Mouse (Mus musculus): ENCODE results near the gene Atp2b1.

The Atp2b1 gene

DNA sequence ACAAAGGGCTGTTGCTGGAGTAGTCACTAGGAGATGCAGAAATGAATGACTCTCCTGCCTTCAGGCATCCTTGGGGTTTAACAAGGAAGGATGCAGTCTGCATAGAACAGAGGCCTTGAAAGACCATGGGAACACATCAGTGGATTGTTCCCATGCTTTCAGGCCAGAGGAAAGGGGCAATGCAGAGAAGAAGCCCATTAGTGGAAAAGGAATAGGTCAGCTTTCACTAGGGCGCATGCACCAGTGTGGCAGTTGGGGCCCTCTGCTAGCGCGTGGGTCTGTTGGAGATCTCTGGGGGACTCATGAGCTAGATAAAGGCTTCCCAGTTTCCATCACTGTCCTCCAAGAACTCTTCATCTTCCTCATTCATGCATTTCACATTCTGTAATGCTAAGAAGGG is 41.9 kb downstream of the Atp2b1 start:
- in situ Hi-C loops (cut with MboI; ENCODE audit: unreplicated experiment in 2 of 2), result no loop called here

DNA sequence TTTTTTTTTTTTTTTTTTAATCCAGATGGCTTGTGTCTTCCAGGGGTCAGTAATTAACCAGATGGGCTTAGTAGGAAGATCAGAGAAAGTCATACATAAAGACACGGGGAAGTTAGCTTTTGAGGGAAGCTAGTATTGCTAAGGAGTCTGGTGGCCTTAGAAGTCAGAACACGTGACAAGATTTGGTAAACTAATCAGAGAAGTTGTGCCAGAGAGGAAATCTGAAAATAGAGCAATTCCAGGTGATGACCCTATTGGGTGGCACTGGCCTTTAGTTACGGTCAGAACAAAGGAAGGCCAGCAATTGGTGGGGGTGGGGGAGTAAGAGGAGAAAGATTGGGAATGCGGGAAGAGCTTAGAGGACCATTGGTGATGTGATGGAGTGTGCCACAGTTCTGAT is 44.5 kb downstream of the Atp2b1 start:
- in situ Hi-C loops (cut with MboI; ENCODE audit: unreplicated experiment in 2 of 2), result no loop called here

DNA sequence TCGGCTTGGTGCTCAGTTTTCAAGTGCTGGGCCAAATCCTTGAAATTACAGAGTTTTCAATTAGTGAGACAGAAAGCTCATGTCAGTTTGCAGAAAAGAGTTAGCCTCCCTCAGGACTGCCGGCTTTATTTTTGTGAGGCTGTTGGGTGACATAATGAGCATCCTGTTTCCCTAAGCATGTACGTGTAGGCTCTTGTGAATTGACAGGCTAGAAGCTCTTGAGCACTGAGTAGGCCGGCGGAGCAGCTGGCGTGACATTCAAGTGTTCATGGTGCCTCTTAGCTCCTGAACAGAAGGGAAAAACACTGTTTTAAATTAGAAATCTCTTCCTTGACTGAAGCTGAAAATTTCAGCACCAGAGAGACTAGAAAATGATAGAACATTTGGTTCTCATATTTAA is 45.2 kb downstream of the Atp2b1 start:
- in situ Hi-C loops (cut with MboI; ENCODE audit: unreplicated experiment in 2 of 2), result no loop called here

DNA sequence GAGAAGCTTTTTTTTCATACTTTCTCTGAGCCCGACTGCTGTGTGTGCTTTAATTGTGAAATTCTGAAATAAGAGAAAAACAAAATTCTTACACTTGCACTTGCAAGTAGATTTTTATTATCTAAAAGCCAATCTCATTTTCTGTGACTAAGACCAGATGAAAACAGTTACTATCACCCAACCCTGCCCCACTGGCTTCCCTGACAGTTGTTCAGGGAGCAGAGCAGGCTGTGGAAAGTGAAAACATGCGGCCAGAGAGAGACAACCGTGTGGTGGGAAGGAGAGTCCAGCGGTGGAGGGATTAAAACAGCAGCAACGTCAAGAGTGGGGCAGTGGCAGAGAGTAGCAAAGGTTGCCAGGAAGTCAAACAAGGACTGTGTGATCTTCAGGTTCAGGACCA is 46.7 kb downstream of the Atp2b1 start:
- in situ Hi-C loops (cut with MboI; ENCODE audit: unreplicated experiment in 2 of 2), result no loop called here

DNA sequence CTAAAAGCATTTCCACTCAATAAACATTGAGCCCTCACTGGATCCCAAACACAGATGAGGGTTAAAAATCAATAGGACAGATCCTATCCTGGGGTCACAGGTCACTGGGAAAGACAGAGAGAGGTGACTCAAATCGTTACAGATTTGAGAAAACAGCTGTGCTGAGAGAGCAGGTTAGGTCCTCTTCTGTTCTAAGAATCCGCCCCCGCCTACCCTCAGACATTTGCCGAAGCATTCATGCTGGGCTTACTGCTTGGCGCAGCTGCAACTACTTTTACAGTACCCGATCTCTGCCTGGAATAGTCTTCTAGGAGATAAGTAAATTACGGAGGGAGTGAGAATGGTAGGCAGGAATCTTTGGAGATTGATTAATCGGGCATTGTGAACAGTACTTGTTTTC is 47.9 kb downstream of the Atp2b1 start:
- in situ Hi-C loops (cut with MboI; ENCODE audit: unreplicated experiment in 2 of 2), result no loop called here

DNA sequence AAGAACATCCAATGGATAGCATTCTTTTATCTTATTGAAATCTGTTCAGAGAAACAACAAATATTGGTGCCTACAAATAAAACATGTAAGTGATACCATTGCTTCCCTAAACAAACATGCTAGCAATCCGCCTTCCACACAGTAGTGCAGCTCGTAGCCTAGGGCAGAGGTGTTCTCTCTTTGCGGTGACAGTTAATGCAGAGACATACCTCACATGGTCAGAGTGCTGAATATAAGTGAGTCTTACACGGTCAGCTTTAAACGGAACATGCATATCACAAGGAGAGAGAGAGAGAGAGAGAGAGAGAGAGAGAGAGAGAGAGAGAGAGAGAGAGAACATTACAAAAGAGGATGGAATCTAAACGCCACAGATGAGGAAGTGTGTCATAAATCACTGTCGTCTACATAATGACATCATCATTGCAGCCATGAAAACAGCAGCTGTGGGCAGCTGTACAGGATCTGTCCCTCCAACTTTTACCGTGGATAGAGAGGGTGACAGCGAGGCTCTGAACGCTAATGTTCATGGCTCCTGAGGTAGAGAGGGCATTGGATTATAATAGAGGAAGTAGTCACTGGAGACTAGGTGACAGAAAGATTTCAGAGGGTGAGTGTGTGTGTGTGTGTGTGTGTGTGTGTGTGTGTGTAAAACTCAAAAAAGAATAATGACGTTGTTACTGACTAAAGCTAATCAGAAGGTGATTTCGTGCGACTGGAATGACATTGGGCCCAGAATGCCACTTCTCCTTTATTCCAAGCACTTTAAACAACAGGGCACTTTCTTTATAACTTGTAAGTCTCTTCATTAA is 52.4 kb downstream of the Atp2b1 start:
- in situ Hi-C loops (cut with MboI; ENCODE audit: unreplicated experiment in 2 of 2), result loop anchor here in 1 of 2 experiments (5.0 kb wide), 1 partner anchor 44 kb away; no protein-coding TSS in a partner anchor

DNA sequence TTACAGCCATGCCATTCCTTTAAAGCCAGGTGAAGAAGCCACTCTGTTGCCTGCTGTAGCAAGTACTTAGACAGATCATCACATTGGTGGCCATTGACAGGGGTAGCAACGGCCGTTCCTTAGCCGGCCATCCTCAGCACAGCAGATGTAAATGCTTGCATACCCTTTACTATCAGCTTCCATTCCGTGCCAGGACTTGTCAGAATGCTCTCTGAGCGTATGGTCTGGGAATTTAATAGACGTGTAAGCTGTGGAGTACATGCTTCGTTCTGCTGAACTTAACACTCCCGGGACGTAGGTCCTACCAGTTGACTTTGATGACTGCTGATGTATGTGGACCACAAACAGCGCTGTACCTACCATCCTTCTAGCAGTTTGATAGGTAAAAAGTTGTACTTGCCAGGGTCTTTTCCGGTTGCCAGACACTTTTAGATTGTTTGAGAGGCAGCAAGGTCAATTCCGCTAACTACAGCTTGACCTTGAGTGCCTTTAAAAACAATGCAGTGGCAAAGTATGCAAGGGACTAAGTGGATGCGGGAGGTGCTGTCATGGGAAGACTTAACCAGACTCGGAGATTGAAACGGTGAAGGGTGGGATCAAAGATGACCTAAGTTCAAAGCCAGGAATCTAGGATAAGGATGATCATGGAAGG is 53.2 kb downstream of the Atp2b1 start:
- in situ Hi-C loops (cut with MboI; ENCODE audit: unreplicated experiment in 2 of 2), result loop anchor here in 1 of 2 experiments (5.0 kb wide), 1 partner anchor 45 kb away; no protein-coding TSS in a partner anchor

DNA sequence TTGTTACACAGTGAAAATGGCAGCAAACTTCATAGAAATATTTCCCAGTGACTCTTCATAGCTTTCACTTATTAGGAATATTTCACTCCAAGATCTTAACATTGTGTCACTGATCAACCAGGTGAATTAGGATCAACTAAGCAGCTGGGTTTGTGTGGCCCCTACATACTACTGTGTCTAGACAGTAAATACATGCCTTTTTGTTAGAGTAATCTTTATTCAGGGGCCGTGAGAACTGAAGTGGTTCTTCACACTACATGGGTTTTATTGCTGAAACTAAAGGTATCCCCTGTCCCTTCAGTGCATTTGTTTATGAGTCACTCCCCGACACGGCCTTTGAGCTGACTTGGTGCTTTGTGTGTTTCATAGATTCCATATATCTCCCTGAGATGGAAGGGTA is 56.7 kb downstream of the Atp2b1 start:
- in situ Hi-C loops (cut with MboI; ENCODE audit: unreplicated experiment in 2 of 2), result no loop called here

DNA sequence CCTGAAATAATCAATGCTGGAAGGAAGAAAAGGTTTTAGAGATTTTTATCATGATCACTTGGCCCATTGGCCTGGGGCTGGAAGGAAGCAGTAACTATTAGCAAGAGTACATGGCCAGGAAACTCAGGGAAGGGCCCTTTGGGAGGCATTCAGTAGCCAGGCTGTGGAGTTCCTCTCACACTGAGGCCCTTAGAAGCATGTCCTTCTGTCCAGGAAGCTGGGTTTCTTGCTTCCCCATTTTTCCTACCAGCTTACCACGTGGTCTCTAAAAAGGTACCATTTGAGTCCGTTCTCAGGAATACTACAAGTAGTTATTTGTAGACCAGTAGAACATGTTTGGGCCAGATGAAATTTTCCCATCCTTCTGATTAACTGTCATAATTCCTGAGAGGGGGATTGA is 58.2 kb downstream of the Atp2b1 start:
- in situ Hi-C loops (cut with MboI; ENCODE audit: unreplicated experiment in 2 of 2), result no loop called here

DNA sequence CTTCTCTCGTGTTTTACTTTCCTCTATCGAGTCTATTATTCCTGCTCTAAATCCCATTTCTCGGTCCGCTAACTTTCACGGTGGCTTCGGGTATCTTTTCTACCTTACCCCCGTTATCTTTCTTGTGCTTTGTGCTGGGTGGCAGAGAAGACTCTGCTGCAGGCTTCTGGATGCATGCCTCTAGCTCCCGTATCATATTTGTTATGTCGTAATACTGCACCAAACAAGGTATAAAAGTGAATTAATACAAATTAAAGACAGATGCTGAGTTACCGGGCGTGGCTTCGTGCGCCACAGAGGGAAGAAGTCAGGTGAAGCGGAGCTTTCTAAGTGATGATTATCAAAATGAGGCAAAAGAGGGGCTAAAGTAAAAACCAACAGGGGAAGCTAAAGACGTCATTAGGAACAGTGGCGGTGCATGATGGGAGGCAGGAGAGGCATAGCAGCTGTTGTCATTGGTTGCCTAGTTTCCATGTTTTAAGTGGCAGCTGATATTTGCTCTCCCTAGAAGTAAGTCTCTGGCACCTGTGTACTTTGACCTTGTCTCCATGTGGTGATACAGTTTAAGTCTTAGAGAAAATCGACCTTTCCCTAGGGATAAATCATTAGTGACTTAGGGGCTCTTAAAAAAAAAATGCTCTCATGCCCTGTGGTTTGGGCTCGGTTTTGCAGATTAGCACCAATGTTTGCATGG is 58.9 kb downstream of the Atp2b1 start:
- in situ Hi-C loops (cut with MboI; ENCODE audit: unreplicated experiment in 2 of 2), result no loop called here

DNA sequence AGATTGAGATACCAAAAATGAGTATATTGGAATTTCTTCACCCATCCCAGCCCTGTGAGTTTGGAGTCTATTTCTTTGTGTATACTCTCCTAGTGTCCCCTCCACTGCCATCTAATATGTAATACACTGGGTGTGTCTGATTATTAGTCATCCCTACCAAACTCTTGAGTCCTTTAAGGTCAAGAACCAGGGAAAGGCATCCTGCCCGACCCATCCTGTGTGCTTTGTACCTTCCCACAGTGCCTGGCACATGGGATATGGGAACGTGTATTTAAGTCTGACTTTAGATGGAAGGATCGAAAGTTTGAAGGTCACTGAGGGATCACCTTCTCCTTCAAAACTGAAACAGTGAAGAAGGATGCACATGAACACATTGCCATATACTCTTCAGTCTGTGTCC is 60.4 kb downstream of the Atp2b1 start:
- in situ Hi-C loops (cut with MboI; ENCODE audit: unreplicated experiment in 2 of 2), result no loop called here

DNA sequence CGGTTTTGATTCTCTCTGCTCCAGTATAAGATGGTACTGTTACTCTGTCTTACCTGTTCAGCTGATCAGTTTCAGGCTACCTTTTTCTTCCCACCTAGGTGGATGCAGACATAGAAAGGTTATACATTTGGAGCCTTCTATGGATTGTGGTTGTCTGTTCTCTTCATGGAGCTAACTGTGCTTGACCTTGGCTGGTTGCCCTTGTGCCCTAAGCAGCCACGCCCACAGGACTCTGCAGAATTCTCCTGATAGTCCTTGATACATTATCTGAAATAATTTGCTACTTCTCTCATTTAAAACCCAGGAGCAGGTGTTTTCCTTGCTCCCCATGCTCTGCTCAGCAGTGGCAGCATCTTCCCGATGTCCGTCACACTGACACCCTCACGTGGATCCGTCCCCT is 61.4 kb downstream of the Atp2b1 start:
- in situ Hi-C loops (cut with MboI; ENCODE audit: unreplicated experiment in 2 of 2), result no loop called here

DNA sequence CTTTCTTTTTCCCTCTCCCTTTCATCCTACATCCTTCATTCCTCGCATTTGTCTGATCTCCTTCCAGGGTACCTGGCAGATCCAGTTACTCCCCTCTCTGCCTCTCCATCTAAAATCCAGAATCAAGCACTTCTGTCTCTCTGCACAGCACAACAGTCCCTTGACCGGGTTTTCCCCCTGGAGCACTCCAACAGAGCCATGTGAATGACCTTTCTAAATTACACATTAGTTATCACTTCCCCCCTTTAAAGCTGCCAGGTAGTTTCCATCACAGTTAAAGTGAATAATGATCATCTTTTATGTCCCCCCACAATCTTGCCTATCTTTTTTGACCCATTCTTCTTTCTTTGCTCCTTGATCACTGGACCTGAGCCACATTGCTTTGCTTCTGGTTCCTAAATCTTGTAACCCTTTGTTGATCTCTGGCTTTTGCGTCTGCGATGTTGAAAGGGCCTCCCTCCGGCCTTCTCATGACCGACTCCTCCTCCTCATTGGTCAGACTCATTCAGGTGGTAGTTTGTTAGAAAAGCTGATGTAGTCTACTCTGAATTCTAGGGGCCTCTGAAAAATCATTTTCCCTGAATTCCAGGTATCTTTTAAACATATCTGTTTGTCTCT is 62.8 kb downstream of the Atp2b1 start:
- in situ Hi-C loops (cut with MboI; ENCODE audit: unreplicated experiment in 2 of 2), result no loop called here

DNA sequence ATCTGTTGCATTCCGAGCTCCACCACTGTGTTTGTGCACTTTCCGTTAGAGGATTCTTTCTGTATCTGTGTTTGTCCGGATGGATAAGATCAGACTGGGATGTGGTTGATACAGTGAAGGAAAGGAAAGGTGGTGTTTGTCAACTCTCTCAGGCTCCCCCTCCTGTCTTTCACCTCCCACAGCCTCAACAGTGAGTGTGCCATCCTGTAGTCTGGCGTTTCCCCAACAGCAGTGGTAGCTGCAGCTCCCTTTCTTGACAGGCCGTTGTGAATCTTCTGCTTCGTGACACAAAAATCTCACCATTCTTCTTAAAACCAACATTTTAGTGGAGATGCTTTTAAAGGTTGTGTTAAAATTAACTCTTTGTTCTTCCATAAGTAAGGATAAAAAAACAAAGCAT is 64.6 kb downstream of the Atp2b1 start:
- in situ Hi-C loops (cut with MboI; ENCODE audit: unreplicated experiment in 2 of 2), result no loop called here

DNA sequence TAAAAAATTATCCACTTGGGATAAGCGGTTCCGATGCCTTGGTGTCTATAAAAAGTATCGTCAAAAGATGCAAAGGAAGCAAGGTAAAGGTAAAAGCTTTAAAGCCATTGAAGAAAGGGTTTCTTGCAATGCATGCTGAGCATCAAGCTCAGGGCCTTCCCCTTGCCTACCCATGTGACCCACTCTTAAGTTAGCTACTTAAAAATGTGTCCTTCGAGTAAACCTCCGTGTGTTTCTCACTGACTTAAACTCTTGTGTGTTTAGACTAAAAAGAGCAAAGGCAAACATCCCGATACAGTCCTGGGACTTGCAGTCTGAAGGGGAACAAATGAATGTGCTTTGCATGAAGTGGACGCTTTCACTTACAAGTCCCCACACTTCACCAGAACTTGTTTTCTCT is 65.1 kb downstream of the Atp2b1 start:
- in situ Hi-C loops (cut with MboI; ENCODE audit: unreplicated experiment in 2 of 2), result no loop called here

DNA sequence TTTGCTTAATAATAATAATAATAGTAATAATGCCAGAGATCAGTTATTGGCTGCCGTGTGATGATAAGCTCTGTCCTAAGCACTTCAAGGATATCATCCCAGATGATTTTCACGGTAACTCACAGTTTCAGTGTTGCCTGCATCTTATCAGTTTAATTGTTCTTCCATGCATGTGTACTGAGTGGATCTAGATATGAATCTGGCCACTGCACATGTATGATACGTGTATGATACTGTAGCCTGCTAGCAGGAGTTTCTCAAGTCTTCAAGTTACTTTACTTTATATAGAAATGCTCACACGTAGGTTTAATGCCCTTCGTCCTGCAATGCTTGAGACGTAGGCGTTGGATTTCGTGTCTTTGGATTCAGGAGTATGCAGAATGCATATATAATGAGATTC is 65.7 kb downstream of the Atp2b1 start:
- in situ Hi-C loops (cut with MboI; ENCODE audit: unreplicated experiment in 2 of 2), result no loop called here

DNA sequence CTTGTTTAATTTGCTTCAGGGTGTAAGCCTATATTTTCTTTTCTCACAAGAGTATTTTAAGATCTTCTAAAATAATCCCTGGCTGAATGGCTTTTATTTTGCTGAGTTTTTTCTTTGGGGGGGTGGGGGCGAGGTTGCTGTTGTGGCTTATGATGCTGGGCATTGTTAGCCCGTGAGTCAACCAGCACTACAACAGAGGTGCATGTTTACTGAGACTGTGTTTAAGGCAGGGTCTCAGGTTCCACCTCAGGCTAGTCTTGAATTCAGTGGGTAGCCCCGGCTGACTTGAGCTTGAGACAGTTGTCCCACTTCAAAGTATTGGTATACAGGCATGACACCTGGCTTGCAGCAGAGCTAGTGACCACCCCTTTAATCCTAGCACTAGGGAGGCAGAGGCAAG is 77.8 kb downstream of the Atp2b1 start:
- in situ Hi-C loops (cut with MboI; ENCODE audit: unreplicated experiment in 2 of 2), result loop anchor here in 1 of 2 experiments (10.0 kb wide), 1 partner anchor 497 kb away; no protein-coding TSS in a partner anchor

DNA sequence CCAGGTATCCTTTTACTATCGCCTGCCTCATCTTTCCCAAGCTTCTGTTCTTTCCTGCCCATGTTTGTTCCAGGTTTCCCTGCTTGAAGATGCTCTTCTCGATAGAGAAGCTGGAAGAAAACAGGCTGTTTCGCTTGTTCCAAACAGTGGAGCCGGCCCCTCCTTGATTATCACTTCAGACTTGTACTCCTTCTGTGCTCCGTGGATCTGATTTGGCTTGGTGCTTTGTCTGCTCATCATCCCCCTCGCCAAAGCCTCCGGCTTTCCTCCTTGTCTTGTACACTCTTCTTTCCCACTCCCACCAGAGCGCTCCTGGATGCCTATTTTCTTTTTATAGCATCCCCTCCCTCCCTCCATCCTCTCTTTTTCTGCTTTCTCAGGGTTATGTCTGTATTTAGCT is 79.0 kb downstream of the Atp2b1 start:
- in situ Hi-C loops (cut with MboI; ENCODE audit: unreplicated experiment in 2 of 2), result loop anchor here in 1 of 2 experiments (10.0 kb wide), 1 partner anchor 498 kb away; no protein-coding TSS in a partner anchor

DNA sequence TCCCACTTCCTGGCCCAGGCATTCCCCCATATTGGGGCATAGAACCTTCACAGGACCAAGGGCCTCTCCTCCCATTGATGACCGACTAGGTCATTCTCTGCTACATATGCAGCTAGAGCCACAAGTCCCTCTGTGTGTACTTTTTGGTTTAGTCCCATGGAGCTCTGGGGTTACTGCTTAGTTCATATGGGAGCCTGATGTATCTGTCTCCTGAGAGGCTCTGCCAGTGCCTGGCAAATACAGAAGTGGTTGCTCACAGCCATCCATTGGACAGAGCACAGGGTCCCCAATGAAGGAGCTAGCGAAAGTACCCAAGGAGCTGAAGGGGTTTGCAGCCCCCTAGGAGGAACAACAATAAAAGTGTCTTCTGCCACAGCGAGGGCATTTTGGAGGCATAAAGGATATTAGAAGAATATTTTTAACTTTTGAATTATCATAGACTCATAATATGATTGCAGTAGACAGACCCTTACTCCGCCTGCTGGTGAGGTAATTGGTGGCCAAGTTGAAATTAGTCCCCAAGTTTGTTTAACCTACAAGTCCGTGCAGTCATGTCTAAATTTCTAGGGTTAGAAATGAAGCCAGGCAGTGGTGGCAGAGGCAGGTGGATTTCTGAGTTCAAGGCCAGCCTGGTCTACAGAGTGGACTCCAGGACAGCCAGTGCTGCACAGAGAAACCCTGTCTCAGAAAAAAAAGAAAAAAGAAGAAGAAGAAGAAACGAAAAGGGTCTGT is 81.0 kb downstream of the Atp2b1 start:
- in situ Hi-C loops (cut with MboI; ENCODE audit: unreplicated experiment in 2 of 2), result loop anchor here in 1 of 2 experiments (10.0 kb wide), 1 partner anchor 500 kb away; no protein-coding TSS in a partner anchor

DNA sequence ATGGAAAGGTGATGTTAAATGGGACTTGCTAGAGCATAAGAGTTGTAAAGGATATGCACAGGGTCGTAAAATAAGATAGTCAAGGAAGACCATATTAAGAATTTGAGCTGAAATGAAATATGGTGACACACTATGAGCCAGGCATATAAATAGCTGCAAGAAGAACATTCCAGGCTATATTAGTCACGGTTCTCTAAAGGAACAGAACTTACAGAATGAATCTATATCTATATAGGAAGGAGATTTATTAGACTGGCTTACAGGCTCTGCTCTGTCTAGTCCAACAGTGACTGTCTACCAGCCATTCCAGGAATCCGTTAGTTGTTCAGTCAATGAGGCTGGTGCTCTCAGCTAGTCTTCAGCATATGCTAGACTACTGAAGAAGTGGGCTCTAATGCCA is 90.7 kb downstream of the Atp2b1 start:
- in situ Hi-C loops (cut with MboI; ENCODE audit: unreplicated experiment in 2 of 2), result no loop called here

Data from v-Abl transformed pro-B cells (cell line).